Mouse (Mus musculus): ENCODE data around the gene Bnc2. TPM values are rescaled to one million over a fixed set of nuclear protein-coding genes. Genes with fewer than 3 reads are reported as not detected.

Bnc2 gene
- 10 to 100 TPM; 12.6 to 16.6 TPM for total RNA-seq (2021)
- polyA plus RNA-seq (2012; rRNA removed), result 2.0 and 3.4 TPM in 2 replicates
- long read RNA-seq, partial matches to known transcripts, result 0 of 1 reads
- long read RNA-seq, other reads (novel, unspliced or antisense), result 0 of 1 reads

DNA sequence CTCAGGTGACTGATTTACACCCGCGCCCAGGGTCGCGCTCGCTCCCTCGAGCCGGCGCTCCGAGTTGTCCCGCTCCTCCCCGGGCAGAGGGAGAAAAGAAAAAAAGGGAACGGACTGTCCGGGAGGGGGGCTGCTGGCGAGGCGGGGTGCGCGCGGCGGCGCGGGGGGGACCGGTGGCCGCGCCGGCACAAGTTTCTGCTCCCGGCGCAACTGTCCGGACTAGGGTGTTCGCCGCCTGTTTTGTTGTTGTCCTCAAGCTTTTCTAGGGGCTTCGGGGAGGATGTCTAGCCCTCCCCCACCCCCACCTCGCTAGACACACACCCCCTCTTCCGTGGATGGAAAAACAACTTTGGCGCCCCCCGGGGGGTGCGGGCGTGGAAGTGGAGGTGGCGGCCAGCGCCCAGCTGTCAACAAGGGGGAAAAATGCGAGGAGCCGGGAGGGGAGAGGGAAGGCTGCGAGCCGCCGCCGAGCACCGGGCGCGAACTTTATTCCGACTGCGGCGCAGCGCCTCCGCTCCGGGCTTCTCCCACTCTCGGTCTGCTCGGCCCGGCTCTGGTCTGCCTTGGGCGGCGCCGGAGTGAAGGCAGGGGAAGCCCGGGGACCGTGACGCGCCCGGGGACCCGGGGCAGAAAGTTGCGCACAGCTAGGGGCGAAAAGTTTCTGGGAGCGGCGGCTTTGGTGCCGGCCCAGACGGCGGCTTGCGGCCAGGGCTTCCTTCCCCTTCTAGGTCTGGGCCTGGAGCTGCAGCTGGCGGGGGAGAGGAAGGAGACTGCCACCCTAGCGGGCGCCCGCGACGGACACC lies at the start of gene Bnc2:
Bnc2 (minus strand) TSS at position 105 of the 803 bp plus-strand sequence.
- peak; percentile 85 for DNase-seq

DNA sequence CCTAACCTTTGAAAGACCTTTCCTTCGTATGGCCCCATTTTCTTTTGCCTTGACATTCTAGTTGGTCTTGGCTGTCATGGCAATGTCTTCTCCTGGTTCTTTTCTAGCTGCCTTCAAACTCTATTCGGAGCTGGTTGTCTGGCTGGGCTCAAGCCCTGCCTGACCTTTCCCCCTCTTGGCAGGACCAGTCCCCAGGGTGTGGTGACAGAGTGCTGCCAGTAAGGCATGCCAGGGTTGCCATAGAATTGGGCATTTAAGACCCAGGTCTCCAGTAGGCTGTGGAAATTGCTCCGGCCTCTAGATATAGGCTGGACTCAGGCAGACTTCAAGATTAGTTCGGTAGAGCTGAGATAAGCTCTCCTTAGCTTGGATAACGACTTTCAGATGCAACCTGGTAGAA lies 32.9 kb upstream of the Bnc2 start:
- peak; percentile 37 for DNase-seq

DNA sequence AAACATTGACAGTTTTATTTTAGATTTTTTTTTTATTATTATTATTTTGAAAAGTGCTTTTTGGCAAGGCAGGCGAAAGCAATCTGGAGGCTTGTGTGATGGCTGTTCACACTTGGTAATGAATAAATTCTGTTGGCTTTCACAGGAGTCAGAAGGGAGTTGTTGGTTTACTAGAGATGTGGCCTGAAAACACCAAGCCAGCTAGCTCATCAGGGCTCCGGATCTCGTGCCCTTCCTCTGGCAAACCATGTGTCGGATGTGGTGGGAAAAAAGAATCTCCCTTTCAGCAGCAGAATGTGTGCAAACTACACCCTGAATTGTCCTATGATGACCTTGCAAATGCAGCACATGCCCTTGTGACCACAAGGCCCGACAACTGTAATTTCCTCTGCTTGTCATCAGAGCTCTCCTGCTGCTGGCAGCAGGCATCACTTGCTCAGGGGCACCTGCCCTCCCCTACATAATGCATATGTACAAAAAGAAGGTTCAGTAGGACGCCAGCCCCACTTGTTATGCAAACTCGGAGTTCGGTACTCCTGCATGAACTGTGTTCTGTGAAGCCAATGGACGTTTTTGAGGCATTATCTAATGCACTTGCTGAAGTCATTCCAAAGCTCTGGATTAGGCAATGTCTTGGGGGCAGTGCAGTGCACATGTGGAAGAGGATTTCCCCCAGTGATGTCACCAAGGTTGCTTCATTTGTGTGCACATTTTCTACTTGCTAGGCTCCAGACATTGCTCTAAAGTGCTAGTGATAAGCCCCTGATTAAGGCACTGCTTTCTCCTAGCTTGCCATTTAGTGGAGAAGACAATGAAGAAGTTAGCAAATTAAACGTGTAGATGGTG lies 10.7 kb upstream of the Bnc2 start:
- peak; percentile 24 for DNase-seq

DNA sequence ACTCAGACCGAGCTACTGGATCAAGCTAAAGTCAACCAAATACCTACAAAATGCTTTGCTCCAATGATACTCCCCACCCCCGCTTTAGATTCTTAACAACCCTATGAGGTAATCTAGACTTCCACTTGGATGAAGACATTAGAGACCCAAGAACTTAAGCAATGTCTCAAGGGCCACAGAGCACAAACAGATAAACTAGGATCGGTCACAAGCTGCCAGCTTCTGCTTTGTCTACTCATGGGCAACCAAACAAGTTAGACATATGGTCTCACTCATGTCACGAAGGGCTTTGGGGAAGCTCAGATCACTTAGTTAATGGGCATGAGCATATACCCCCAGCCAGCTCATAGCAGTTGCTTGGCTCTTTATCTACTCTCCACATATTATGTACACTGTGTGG lies 9.9 kb upstream of the Bnc2 start:
- DNase-seq, result no peak

DNA sequence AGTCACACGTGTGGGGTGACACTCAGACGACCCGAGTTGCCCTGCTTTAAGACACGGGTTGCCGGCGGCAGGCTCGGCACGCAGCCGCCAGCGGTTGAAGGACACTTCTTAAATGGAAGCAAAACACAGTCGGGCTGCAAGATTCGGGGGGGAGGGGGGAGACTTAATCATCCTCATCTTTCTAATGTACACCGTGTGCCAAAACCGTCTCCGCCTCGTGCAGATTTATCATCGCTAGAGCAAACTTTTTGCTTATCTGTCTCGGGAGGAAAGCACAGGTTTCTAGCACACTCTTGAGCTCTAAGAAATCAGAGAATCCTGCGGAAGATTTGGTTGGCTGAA lies 870 bp upstream of the Bnc2 start:
- DNase-seq, result no peak

DNA sequence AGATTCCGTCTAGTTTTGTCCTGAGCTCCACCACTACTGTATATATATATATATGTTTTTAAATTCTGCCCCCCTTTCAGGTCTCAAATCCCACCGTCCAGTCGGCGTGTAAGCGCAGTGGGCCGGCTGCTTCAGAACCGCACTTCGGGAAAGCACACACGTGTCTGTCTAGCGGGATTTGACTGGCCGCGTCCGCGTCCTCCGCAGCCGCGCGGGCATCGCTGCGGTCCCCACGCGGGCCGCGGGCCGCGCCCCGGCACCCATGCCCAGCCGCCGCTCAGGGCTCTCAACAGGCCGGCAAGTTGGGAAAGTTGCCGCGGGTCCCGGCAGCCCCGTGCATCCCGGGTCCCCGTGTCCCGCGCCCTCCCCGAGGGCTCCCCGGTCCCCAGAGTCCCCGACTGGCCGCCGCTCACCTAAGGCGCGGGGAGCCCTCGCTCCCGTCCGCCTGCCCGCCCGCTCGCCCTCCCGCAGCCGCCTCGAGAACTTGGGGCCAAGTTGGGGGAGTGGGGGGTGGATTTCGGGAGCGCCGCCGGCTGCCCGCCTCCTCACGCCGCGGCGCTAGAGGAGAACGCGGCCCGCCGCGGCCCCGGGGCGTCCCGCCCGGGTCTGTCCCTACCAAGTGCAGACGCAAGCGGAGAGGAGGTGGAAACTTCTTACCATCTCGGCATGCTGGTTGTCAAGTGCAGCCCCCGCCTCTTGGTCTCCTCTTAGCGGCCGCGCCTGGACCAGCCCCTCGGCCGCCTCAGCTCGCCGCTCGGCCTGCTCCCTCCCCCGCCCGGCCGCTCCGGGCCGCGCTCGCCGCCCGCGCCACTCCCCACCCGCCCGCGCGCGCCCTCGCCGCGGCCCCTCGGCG lies 531 bp downstream of the Bnc2 start:
- peak; percentile 79 for DNase-seq

DNA sequence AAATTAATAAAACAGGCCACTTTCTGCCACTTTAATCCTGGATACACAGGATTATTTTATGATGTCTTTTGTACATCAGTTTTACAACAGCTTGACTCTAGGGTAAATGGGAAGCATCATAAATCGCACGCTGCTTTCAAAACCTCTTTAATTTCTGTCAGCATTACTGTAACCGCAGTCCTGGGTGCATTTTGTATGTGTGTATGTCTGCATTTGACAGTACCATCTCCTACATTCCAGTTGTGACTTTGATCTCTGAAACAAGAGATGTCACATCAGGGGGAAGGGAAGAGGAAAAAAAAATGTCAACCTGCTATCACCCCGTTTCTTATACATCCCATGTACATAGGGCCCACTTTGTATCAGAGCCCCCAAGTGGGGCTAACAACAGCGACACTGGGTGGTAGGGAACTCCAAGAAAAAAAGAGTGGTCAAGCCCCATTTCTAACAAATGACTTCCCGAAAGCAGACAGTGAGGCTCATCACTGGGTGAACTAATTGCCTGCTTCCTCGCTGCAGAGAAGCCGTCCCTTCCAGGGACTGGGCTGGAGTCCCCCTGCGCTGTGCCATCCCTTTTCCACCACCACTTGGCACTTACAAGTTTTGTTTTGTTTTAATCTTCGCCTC lies 1.3 kb downstream of the Bnc2 start:
- peak; percentile 19 for DNase-seq

DNA sequence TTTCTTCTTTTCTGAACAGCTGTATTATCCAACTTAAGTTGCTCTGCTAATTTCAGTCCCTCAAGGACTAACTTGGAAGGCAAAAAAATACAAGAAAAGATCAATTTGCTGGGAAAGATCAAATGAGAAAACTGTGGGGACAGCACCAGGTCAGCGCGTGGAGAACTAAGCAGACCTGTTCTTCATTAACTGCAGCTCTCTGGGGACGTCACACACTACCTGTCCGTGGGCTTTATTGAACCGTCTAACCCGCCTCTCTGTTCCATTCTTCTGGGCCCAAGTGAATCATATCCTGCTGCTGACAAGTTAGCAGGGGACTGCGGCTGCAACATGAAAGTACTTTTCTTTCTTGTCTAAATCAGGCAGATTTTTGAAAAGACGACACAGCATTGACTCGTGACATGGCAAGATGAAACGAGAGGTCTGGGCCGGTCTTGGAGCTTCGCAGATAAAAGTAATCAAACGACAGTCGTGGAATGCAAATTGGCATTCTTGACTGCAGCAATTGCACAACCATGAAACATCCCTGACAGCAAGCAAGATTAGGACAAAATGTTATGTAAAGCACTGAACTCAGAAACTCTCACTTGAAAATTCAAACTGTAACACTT lies 2.8 kb downstream of the Bnc2 start:
- peak; percentile 25 for DNase-seq

DNA sequence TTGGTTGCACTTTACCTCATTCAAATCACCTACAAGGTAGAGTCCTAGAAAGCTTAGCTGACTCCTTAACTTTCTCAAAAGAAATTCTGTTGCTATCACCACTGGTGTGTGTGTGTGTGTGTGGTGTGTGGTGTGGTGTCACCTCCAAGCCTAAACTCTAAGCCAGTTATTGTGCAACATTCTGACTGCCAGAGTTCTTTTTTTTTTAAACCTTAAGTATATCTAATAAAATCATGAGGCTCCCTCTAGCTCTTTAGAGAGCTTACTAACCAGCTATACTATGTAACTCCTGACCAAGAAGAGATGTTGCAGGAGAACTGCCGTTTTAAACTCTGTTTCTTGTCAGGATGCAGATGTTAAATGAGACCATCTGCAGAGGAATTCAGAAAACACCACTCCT lies 4.1 kb downstream of the Bnc2 start:
- DNase-seq, result no peak

DNA sequence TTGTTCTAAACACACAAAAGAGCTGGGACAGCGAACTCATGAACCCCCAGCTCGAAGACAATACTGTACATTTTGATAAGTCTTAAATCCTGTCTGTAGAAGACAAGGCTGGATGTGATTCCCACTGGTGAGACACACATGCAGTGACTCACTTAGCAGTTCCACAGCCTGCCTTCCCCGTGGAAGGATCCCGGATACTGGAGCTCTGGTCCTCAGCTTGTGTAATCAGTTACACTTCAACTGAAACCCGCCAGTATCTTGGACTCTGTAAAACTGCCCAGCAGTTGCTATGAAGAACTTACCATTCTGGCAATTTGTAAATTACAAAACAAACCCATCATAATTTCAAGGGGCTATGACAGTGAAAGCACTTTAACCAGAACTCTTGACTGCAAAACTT lies 5.4 kb downstream of the Bnc2 start:
- DNase-seq, result peak; percentile 22

DNA sequence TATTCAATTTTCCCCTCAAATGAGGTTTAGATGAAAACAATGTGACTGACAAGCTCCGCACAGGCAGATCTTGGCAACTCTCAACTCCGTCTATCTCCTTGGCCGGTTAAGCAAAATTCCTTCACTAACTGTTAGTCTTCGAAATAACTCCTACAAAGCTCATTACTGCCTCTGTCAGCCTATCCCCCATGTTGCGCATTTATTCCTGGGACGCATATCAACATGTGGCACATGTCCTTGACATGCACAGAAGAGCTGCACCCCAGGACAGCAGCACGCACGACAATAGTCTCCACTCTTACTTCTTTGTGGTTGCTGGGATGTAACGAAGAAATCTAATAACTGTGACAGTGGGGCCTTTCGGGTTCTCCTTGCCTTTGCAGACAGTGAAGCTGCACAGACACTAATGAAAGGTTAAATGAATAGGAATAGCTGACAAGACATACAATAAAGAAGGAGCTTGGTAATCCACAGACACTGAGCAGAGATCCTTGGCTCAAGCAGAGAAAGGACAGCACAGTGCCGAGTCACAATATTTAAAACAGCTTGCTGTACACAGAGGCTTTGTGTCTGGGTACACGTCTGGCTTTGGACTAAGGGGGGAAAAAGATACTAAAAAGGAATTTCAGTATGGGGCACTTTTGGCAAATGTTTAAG lies 6.0 kb downstream of the Bnc2 start:
- DNase-seq, result peak; percentile 4

DNA sequence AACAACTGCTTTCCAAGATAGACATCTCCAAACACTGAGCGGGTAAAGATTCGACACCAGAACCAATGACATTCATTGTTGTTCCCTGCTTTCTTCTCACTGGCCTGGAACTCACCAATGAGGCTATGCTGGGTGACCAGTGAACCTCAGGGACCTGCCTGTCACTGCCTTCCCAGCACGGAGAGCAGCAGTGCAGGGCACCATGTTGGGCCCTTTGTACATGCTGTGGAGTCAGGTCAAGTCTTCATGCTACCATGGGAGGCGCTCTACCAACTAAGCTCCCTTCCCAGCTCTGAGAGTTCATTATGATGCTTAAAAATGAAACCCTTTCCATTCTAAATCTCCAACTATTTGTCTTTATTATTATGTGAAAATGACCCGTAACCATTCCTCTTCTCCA lies 6.8 kb downstream of the Bnc2 start:
- no peak for DNase-seq

DNA sequence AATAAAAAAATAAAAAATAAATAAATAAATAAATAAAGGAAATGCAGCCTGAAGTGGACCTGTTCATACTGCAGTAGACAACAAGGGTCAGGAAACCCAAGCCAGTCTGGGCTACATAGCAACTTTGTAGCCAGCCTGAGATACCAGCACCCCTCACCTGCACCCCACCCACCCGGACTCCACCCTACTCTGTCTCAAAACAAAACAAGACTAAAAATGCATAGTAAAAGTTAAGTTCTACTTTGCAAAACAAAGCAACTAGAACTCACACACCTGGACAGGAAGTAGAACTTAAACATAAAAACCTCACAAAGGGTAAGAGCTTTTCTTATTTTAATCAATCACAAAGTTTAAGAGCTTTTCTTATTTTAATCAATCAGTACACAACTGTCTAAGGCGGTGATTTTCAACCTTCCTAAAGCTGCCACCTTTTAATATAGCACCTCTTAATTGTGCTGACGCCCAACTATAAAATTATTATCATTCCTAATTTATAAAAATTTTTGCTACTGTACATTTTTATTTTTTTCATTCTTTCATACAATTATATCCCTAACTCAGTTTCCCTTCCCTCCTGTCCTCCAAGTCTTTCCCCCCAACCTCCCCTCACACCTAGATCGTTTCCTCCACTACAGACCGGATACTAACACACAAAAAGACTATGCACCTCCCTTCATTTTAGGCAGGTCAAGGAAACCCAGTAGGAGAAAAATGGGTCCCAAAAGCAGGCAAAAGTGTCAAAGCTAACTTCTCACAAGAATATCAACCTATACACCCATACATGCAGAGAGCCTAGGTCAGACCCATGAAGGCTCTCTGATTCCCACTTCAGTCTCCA lies 12.6 kb downstream of the Bnc2 start:
- no peak for DNase-seq

DNA sequence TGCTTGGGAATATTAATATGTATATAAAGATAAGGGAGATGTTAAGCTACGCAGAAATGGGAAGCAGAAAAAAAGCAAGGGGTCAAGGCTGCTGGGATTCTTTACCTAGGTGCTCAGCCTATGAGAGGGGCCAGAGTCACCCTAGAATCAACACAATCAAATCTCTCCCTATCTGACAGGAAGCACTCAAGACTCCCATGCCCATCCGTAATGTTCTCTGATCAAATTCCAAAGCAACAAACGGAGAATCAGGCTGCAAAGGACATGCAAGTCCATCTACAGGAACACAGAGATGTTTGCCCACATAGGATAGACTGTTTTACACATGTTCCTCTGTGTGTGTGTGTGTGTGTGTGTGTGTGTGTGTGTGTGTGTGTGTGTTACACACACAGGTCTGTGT lies 13.7 kb downstream of the Bnc2 start:
- DNase-seq, result no peak

DNA sequence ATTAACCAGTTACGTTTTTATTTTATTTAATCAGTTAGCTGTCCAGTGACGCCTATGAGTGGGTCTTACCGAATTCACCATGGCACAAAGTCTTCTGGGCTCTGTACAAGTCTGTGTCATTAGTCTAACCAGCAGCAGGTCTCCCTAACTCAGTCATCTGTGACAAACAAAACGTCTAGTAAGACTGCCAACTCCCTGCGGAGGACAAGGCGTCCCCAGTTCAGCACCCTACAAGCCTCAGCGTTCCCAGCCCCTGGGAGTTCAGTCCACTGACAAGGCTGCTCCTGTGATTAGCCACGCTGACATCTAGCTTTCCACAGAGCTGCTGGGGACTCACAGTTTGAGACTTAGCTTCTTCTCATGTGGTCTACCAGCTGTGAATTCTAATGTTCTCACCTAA lies 23.3 kb downstream of the Bnc2 start:
- DNase-seq, result no peak

DNA sequence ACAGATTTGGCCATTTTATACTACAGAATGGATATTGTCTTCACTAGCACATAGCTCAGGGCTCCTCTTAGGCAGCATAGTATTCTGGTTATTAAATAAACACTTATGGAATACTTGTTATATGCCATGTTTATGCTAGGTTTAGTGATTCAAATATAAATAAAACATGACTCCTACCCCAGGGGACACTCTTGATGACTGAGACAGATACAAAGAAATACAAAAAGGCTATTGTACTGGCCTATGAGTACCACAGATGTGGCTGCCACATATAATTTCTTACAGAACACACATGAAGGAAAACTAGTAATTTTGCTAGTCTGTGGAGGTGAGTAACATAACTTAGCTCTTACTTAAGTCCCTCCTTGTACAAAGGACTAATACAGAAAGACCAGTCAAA lies 28.5 kb downstream of the Bnc2 start:
- DNase-seq, result no peak

DNA sequence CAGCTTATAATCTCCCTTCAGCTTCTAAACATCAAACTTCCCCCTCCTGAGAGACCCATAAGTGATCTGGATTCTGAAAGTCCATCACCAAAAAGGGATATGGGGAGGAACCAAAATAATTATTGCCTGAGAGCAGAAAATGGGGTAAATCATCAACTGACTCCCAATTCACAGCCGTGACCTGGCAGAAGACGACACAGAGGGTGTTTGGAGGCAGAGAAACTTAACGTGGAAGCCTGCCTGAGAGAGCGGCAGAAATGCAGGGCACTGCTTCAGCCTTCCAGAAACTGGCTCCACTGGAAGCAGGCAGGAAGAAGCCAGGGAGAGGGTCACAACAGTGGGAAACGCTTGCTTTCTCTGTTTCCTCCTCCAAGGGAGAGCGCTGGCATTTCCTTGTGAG lies 35.9 kb downstream of the Bnc2 start:
- no peak for DNase-seq

DNA sequence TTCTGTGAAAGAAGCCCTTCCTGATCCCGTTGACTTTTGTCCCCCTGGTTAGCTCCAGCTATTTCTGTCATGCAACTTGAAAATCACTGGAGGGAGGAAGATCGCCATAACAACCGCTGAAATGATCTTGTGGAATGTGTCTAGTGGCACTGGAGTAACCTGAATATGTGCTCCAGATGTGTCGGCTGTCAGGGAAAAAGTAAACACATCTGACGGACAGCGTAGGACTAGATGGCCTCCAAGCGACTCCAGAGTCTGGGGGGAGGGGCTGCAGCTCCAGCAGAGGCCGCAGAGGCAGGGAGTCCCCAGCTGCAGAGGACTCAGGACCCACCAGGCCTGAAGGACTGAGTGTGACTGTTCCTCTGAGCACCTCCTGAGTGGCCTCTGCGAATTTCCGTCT lies 37.4 kb downstream of the Bnc2 start:
- DNase-seq, result no peak

DNA sequence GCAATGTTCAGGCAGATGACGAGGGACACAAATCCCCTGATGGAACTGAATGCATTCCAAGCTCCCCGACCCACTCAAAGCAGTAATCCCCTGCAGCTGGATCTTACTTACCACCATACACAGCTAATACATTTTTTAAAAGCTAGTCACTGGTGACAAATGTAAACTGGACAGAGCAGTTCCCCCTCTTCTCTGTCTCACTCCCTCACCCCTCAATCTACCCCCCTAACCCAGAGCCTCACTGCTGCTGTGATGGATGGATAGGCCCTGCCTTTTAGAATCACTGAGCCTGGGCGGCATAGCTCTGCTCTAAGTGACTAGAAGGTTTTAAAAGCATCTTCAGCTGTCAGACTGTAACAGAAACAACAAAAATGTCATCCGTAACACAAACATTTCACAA lies 40.3 kb downstream of the Bnc2 start:
- no peak for DNase-seq

DNA sequence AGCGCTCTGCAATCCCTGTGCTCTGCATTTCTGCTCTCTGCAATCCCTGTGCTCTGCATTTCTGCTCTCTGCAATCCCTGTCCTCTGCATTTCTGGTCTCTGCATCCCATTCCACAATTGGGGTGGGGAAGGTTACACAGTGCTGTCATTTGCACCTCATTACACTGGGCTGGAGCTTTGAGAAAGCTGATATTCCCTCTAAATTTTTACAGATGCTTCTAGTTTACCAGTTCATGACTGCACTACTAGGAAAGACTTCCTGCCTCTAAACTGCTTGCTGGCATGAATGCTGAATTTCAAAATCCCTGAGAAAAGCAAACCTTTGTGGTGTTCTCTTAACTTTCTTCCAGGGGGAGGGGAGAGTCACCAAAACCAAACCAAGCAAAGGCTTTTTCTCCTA lies 41.1 kb downstream of the Bnc2 start:
- DNase-seq, result no peak
